Mouse (Mus musculus): ENCODE data around the gene Ttc39b.

Gene Ttc39b

DNA sequence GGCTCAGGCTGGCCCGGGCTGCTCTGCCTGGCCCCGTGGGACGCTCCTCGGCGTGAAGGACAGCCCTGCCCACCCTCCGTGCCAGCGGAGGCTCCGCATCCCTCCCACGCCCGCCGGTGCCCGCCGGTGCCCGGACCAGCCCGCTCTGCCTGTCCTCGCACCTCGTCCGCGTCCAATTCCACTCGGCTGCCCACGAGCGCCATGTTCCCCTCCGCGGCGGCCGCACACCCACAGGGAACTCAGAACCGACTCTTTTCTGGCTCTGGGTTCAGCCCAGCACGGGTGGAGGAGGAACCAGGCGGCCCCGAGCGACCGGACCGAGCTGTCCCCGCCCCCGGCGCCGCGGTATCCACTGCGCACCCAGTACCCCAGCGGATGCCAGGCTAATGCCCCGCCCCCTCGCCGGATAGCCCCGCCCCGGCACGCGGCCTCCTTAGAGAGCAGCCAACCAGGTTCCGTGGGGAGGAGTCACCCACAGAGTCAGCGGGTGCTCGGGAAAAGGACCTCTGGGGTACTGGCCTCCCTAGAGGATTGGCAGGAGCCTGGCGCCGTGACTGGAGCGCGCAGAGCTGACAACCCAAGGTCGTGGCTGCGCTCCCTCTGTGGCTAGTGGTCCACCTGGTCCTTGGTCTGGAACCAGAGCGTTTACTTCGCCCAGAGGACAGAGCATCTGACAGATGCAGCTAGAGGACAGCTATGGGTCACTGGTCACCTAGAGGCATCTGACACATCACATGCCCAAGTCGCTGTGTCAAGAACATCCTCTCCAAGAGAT is at the start of gene Ttc39b:
TSS of gene Ttc39b (minus strand) at position 346 of the 775 bp plus-strand sequence.
- DNase-seq (ENCODE audit: low spot score) = peak; percentile 93

DNA sequence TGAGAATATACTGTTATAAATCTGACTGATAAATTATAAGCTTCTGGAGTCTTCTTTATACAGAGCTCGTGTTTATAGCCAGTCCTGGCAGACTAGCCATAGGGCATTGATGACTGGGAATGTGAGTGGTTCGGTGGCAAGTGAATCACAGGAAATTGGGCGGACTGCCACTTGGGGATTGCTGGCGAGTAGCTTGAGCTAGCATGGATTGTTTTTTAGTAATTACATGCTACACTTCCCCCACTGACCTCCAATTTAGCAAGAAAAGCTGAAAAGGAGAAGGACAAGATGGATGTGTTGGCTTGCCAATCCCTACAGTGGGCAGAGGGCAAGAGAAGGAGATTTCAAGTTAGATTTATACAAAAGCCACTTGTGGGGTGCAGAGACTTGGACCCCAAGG is 49.3 kb upstream of the Ttc39b start:
- DNase-seq (ENCODE audit: low spot score) = no peak

DNA sequence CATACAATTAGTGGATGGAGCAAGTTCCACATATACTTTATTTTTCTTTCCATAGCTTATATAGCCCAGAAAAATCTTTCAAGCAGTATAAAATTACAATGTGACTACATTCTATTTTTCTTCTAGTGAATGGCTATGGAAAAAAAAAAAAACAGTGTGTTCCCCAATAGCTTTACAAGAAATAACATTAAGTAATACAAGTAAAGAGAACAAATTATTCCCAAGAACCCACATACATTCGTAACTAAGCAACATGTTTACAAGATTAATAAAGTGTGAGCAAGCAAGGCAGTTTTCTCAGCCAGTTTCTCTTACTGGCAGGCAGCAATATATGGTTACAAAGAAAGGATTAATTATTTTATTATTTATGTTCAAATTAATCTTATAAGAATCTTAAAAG is 33.7 kb upstream of the Ttc39b start:
- no peak for DNase-seq (ENCODE audit: low spot score)

DNA sequence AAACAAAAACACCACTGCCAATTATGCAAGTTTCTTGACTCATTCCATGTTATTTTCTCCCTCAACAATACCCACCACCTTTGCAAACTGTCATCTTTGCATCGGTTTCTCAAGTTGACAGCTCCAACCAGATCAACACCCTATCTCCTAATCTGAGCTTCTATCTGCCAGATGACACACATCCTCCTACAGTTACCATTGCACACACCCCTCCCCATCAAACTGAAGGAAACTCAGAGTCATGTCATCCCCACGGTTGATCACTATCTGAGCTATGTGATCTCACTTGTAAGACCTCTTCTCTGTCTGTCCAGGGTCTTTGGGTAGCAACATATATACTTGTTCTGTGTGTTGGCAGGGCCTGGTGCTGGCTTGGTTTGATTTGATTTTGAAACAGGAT is 30.7 kb upstream of the Ttc39b start:
- DNase-seq (ENCODE audit: low spot score) = no peak

DNA sequence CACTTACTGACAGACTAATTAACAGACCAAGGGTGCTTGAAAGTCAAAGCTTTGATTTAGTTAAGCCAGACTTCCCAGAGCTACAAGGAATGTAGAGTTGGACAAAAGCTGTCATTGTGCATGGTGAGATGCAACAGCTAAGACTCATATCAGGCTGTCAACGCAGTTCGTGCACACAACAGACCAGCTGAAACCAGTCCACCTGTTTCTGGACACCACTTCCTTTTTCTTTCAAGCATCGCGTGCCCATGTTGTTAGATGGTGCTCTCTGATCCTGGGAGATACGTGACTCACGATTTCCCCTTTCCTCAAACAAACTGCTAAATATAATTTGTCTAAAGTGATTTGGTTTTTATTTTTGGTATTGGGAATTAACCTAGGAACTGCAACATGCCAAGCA is 29.9 kb upstream of the Ttc39b start:
- no peak for DNase-seq (ENCODE audit: low spot score)

DNA sequence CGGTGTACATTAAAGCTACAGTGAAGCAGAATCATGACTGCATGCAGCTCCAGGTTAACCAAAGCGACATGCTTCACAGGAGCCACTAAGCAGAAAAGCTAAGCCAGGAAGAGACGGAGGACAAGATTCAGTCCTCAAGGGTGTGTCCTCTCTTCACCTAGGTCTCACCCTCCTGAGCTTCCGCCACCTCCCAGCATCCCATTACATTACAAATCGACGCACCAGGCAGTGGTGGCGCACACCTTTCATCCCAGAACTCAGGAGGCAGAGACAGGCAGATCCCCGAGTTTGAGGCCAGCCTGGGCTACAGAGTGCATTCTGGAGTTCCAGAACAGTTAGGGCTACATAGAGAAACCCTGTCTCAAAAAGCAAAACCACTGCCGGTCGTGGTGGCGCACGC is 29.2 kb upstream of the Ttc39b start:
- no peak for DNase-seq (ENCODE audit: low spot score)

DNA sequence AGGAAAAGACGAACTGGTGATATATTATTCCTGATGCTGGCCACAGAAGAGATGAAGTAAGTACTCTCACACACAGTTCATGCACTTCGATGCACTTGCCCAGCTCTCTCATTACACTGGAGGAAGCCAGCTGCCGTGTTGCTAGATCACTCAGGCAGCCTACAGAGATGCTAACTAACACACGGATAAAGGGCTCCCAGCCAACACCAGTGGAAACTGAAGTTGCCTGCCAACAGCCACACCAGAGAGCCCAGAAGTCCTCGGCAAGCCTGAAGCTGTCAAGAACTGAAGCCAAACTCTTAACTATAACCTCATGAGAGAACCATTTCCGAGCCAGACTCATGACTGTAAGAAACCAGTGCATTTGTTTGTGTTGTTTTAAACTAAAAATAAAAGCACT is 26.7 kb upstream of the Ttc39b start:
- DNase-seq (ENCODE audit: low spot score) = no peak

DNA sequence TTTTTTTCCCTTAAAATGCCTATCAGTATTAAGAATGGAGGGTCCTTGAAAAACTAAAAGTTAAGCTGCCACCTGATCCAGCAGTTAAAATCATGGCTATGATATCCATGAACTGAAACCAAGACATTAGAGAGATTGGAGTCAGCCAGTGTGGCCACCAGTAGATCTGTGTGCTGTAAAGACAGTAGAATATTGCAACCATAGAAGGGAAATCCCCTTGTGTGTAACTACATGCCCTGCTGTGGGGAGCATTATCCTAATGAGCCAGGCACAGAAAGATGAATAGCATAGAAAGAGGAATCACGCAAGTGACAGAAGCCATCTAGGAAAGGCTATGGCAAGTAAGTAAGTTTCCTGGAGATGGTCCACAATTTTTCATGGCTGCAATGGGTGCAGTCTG is 24.9 kb upstream of the Ttc39b start:
- no peak for DNase-seq (ENCODE audit: low spot score)

DNA sequence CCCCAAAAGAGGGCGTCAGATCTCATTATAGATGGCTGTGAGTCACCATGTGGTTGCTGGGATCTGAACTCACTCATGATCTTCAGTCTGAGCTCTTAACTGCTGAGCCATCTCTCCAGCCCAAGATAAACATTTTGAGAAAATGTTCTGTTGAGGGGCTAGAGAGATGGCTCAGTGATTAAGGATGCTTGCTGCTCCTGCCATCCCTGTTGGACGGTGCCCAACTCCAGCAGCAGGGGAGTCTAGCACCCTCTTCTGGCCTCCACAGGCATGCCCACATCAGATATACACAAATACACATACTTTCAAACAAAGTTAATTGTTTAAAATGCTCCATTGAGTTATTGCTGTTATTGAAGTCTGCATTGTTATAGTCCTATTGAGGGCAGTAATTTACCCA is 19.8 kb upstream of the Ttc39b start:
- no peak for DNase-seq (ENCODE audit: low spot score)

DNA sequence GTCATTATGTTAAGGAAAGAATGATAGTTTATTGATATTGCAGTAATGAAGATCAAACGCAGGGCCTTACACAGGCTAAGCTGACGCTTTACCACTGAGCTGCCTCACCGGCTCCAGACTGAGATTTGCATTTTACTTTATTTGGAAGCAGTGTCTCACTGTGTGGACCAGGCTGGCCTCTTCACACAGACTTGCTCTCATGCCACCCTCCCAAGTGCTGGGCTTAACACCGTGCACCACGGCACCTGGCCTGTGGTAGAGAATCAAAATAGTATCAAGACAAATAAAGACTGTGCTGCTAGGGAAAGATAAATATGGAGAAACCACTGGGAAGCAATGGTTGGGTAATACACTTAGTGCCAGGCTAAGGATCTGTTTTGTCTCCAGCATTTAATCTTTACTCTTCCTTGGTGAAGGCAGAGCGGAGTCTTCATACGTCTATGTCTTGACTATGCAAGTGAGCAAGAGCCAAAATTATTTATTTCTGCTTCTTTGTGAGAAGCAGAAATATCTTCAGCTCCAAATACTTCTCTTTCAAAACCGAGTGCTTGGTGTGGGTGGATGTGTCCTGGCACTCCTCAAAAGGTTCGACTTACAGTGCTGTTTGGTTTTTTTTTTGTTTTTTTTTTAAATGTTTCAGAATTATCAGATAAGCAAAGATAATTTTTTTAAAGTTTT is 19.2 kb upstream of the Ttc39b start:
- no peak for DNase-seq (ENCODE audit: low spot score)

DNA sequence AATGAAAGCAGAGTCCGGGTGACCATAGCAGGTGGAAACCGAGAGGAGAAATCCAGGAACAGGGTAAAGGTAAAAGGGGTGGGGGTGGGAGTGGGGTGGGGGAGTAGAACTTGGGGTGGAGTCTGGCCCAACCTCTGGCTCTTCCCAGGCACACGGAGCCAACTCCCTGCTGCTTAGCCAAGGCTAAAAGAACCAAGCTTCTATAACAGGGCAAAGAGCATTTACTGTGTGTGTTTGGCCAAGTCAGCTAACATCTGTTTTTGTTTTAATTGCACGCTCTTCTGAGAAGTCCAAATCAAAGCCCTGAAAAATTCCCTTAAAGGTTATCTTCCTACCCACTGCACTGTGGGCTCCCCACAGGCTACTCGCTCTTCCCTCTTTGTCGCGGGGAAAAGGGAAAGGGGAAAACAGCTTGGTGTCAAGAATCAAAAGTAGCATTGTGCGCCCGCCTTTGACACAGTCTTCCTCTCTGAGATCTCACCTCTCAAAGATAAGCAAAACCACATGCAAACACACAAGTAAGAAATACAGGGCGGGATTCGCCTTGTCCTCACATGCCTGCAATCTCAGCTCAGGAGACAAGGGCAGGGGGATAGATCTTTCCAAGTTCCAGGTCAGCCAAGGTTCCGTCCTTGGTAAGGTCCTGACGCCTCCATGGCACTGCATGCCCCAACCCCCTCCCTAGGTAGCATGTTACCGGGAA is 18.4 kb upstream of the Ttc39b start:
- peak; percentile 35 for DNase-seq (ENCODE audit: low spot score)

DNA sequence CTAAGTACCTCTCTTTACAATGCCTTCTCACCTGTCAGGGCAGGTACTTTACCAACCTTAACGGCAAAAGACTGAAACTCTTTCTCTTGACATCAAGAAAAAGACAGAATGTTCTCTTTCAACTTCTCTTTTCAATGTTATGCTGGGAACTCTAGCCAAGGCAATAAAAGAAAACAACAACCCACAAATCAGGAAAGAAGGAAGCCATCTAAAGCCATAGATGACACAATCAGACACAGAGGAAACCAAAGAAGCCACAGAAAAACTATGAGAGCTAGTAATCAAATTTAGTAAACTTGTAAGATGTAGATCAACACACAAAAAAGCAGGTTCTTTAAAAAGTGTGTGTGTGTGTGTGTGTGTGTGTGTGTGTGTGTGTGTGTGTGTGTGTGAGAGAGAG is 15.3 kb upstream of the Ttc39b start:
- DNase-seq (ENCODE audit: low spot score) = no peak

DNA sequence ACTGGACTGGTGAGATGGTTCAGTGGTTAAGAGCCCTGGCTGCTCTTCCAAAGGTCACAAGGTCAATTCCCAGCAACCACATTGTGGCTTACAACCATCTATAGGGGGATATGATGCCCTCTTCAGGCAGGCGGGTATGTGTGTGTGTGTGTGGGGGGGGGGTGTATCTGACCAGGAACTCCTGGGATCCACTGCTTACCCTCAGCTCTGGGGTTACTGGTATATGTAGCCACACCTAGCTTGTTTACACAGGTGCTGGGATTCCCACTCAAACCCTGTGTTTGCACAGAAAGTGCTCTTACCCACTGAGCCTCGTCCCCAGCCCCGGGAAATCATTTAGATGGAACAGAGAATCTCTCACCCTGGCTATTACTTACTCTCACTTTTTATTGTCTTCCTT is 13.7 kb upstream of the Ttc39b start:
- no peak for DNase-seq (ENCODE audit: low spot score)

DNA sequence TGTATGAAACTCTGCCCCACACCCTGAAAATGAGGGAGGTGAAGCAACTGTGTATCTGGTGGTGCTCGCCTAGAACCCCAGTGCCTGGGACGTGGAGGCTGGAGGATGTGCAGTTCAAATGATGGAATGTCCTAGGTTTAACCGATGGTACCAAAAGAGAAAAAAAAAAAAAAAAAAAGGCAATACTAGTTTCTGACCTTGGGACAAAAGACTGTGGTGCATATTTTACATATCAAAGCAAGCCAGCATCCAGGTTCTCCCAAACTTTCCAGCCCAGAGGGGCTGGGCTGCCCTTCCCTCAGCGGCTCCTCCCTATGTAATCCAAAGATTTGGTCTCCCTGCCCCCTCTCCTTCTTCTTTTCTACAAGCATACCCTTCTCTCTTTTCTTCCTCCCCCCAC is 6.3 kb upstream of the Ttc39b start:
- DNase-seq (ENCODE audit: low spot score) = no peak

DNA sequence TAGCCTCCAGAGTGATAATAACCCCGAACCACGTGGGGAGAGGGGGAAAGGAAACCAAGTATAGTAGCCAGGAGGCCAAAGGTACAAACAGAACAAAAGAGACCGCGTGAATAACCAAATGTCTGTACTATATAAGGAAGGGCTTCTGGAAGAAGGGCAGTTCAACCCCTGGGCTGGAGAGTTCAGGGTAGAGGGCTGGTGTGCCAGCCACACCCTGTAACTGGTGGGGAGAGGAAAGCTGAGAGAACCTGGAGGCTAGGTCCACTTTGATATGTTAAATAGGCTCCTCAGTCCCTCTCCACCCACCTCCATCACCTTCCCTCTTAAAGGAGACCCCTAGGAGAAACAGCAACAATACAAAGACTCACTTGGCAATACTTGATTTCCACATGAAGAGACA is 5.6 kb upstream of the Ttc39b start:
- no peak for DNase-seq (ENCODE audit: low spot score)

DNA sequence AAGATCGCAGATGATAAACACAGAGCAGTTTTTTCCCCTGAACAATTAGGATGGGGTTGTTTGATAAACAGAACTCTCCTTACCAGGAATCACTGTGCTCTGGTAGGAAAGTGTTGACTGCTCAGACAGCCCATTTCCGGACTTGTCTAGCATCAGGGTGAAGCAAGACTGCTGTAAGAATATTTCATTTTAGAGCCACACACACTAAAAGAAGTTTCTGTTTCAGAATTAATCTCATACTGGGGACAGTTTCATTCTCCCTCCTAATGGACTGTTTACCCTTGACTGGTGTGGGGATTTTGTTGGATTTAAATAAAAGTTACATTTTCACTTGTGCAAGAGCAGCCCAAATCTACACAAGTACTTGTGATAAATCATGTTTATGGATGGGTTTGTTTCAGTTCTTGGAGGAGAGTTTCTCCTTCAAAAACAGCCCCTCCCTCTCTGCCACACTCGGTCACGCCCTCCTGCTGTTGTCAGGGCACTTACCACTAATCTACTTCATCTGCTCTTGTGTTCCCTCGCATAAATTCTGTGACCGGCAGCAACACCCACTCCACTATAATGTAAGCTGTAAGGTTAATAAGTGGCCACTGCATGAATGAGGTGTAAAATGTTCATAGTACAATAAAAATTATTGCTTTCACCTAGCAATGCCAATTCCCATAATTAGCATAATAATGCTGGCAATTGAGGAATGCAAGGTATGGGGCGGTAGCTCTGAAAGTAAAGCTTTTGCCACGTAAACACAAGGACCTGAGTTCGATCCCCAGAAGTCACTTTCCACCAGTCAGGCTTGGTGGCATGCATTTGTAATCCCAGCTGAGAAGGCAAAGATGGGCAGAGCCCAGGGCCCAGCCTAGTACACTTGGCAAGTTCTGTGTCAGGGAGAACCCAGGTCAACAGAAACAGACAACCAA is 4.2 kb upstream of the Ttc39b start:
- DNase-seq (ENCODE audit: low spot score) = peak; percentile 37

DNA sequence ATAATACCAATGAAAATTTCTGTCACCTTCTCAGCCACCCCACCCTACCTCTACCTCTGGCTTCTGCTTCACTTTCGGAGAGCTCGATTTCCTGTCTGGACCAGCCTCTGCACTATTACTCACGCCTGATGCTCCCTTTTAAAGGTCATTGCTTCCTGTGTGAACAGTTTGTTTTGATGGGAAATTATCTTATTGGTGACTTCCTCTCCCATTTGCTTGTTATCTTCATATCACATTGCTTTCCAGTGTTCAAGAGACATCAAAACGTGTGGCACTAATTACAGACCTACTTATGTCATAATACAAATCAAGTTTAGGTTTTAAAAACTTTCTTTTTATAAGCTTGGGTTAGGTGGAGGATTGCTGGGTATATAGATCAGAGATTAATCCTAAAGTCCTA is 3.5 kb upstream of the Ttc39b start:
- no peak for DNase-seq (ENCODE audit: low spot score)

DNA sequence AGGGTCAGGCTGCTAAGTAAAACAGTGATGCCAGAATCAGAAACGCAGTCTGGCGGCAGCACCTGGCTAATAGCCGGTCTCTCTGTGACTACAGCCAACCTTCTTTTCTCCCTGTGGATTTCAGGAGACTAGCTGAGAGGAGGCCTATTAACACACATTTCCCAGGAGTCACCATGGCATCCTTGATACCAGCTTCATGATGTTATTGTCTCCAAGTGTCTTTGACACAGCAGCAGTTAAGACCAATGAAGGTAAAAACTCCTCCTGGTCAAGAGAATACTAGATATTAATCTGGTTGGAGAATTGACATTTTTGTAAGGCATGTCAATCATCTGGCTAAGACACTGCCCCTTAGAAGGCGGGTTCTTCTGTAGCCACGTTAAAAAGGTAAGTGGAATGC is 1.3 kb upstream of the Ttc39b start:
- DNase-seq (ENCODE audit: low spot score) = no peak

DNA sequence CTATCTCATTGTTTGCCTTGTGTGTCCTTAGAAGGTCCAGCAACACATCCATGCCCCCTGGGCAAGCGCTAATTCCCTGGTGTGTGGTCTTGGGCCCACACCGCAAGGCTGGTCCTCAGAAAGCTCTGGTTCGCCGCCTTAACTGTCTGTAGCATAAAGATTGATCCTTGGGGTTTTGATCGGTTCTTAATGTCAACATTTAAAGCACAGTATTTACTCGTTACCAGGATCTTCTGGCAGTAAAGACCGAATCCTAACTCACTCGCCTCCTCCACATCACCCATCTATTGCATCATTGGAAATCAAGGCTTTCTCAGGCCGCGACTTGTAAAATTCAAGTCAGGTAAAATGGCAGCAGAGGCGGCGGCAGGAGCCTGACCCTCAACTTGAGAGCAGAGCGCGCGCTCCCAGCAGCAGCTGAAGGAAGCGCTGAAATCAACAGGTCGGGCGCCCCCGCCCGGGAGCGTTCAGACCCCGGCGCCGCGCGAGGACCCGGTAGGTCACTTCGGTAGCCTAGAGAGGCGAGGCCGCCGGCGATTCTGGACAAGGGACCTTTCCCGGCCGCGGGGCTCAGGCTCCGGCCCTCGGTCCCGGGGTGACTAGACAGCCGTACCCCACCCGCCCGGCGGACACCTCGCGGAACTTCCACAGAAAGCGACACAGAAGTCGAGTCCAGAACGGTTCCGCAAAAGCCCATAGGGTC is 703 bp downstream of the Ttc39b start:
- DNase-seq (ENCODE audit: low spot score) = peak; percentile 88

DNA sequence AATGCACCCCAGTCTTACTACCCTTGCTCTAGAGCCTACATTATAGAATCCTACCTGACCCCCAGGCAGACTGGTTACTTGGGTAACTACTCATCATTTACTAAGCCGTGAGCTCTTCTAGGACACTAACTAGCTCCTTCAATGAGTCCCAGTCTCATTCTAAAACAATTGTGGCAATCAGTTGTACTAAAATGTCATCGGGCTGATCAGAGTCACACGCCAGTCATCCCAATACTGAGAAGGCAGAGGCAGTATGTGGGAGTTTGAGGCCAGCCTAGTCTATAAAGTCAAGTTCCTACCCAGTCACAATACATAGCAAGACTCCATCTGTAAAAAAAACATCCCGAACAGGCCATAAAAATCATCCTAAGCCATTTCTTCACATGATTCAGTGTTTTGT is 4.3 kb downstream of the Ttc39b start:
- no peak for DNase-seq (ENCODE audit: low spot score)

DNA sequence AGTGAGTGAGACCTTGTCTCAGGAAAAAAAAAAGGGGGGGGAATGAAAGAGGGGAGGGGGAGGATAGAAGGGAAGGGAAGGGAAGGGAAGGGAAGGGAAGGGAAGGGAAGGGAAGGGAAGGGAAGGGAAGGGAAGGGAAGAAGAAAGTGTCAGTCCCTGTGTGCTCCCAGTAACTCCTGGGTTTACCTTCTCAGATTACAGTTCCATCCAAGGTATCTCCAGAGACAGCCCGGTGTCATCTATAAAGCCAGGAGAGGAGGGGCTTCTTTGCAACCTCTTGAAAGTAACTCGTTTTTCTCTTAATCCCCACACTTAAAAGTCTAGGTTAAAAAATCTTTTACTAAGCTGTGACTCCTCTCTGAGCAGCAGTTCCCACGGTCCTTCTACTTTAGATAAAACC is 5.3 kb downstream of the Ttc39b start:
- no peak for DNase-seq (ENCODE audit: low spot score)

Measured in embryo, embryonic 10.5 days (tissue).